Mouse (Mus musculus) hindbrain, embryonic 16.5 days (tissue): ENCODE results near the gene Gls. TPM values are rescaled to one million over a fixed set of nuclear protein-coding genes. Genes with fewer than 3 reads are reported as not detected.

Experiments
- ATAC-seq: fragments of 200-750 bp; cut with Nextera tagmentation; 2 replicates; pipeline ENCODE4 v1.8.0; 2017; ENCODE audit warnings: moderate TSS enrichment, moderate library complexity
- H3K27ac ChIP-seq: fragments of 300-500 bp; sonication (generic); 2 replicates; pipeline ENCODE4 v1.5.1; 2014; ENCODE audit warnings: low read depth, mild to moderate bottlenecking, control low read depth, low read length, moderate library complexity
- H3K27me3 ChIP-seq: fragments of 300-500 bp; sonication (generic); replicated peaks from 2 replicates; pipeline ENCODE4 v1.6.1; 2014; ENCODE audit warnings: low read length; ENCODE audit not compliant: control insufficient read depth, insufficient read depth
- H3K36me3 ChIP-seq: fragments of 300-500 bp; sonication (generic); 2 replicates; pipeline ENCODE4 v1.6.1; 2014; ENCODE audit warnings: mild to moderate bottlenecking, low read length, moderate library complexity, mixed read lengths; ENCODE audit not compliant: control insufficient read depth, insufficient read depth
- H3K4me1 ChIP-seq: fragments of 300-500 bp; sonication (generic); 2 replicates; pipeline ENCODE4 v1.6.1; 2014; ENCODE audit warnings: low read depth, low read length; ENCODE audit not compliant: control insufficient read depth, insufficient read depth
- H3K4me2 ChIP-seq: fragments of 300-500 bp; sonication (generic); 2 replicates; pipeline ENCODE4 v1.6.1; 2014; ENCODE audit warnings: mild to moderate bottlenecking, low read length, control low read depth, moderate library complexity
- H3K4me3 ChIP-seq: fragments of 300-500 bp; sonication (generic); 2 replicates; pipeline ENCODE4 v1.5.1; 2014; ENCODE audit warnings: mild to moderate bottlenecking, low read length, control low read depth, moderate library complexity
- H3K9ac ChIP-seq: fragments of 300-500 bp; sonication (generic); 2 replicates; pipeline ENCODE4 v1.6.1; 2014; ENCODE audit warnings: low read depth, mild to moderate bottlenecking, control low read depth, low read length, moderate library complexity
- H3K9me3 ChIP-seq: fragments of 300-500 bp; sonication (generic); 2 replicates; pipeline ENCODE4 v1.6.1; 2014; ENCODE audit warnings: mild to moderate bottlenecking, low read length, moderate library complexity; ENCODE audit not compliant: control insufficient read depth
- WGBS: fragments of 180-500 bp; shearing (Covaris S2); extraction: QIAGEN DNeasy Blood & Tissue Kit; methylation state at CpG from one replicate; pipeline ENCODE4 v1.1.7; 2014; 5-methylcytosine and 5-hydroxymethylcytosine counted together
- polyA plus RNA-seq: library from polyadenylated mRNA; unstranded; fragments of >200 nt; fragmentation: Nextera tagmentation; extraction: Ambion mirVana; gene quantifications from 2 replicates; pipeline ENCODE4 v1.2.1, GENCODE M21; 2015

The Gls gene
- polyA plus RNA-seq, 1 experiment from 2014 or later = 27.0 TPM

GRCm38 (mm10) chr1:52166652-52167220 lies 66.3 kb downstream of the Gls start:
- Histone ChIP-seq H3K36me3 (no peaks in the 10 kb centered on the region; the same call in 1 of the 2 replicates), H3K4me3 (no peak overlapping the region), H3K9ac (no peak overlapping the region), H3K4me2 (no peak overlapping the region), H3K4me1 (no peaks in the 10 kb centered on the region), H3K27ac (no peak overlapping the region), H3K9me3 (no peaks in the 10 kb centered on the region), H3K27me3 (no peaks in the 10 kb centered on the region)
- peak; percentile 29; the same call in 1 of the 2 replicates for ATAC-seq
- WGBS = 72% methylated on average over 14 of the region's 14 CpGs

DNA sequence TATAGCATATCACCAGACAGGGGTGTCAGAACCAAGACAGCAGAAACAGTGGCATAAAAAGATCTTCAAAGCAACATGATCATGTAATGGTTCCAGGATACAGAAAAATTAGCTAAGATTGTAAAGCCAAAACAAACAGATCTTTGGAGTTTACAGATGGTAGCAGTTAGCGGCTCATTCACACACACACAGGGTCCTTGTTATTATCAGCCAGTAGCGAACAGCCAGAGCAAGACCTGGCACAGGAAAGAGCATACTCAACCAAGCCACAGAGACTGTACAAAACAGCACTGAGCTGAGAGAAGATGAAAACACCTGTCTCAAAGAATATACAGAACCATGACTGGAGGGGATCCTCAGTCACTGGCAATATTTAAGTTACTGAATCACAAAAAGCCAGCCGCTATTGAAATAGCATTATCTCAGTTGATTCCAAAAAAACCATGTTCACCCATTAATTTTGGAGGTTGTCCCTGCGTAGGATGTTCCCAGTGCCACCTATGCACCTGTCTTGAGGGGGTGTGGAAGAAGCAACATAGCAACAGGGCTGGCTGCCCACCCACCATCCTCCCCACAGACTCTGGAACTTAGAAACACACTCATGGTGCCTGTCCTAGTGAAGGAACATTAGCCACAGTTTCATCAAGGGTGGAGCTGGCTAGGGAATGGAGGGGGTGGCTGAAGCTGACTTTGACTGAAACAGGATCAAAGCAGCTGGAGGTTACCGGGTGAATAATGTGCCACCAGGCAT lies 69.2 kb downstream of the Gls start:
- Histone ChIP-seq H3K4me2 (no peak overlapping the region), H3K27me3 (no peaks in the 10 kb centered on the region), H3K9me3 (no peaks in the 10 kb centered on the region), H3K4me1 (no peaks in the 10 kb centered on the region), H3K4me3 (no peak overlapping the region), H3K27ac (no peak overlapping the region), H3K9ac (no peak overlapping the region), H3K36me3 (no peaks in the 10 kb centered on the region; the same call in 1 of the 2 replicates)
- 91% methylated on average over 5 of the region's 5 CpGs for WGBS
- no peak for ATAC-seq

DNA sequence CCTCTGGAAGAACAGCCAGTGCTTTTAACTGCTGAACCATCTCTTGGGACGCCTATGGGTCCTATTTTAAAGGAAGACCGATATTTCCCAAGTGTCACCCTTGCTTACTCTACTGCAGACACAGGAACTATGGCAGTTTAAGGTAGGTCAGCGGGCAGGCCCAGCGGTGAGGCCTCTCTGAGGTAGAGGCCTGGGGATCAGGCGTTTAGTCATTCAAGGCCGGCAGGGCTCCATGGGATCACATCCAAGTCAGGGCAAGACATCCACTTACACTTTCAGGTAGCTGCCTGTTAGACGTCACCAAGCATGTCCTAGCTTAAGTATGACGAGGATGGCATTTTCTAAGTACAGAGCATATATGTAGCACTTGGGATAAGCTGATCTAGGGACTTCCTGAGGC lies 71.9 kb downstream of the Gls start:
- ATAC-seq = no peak
- Histone ChIP-seq H3K9me3 (no peaks in the 10 kb centered on the region), H3K27me3 (no peaks in the 10 kb centered on the region), H3K4me2 (no peak overlapping the region), H3K36me3 (peaks cover 2% of the 10 kb centered on the region; the same call in 1 of the 2 replicates), H3K4me1 (no peaks in the 10 kb centered on the region), H3K4me3 (no peak overlapping the region), H3K9ac (no peak overlapping the region), H3K27ac (no peak overlapping the region)
- WGBS = 91% methylated on average over 8 of the region's 8 CpGs

DNA sequence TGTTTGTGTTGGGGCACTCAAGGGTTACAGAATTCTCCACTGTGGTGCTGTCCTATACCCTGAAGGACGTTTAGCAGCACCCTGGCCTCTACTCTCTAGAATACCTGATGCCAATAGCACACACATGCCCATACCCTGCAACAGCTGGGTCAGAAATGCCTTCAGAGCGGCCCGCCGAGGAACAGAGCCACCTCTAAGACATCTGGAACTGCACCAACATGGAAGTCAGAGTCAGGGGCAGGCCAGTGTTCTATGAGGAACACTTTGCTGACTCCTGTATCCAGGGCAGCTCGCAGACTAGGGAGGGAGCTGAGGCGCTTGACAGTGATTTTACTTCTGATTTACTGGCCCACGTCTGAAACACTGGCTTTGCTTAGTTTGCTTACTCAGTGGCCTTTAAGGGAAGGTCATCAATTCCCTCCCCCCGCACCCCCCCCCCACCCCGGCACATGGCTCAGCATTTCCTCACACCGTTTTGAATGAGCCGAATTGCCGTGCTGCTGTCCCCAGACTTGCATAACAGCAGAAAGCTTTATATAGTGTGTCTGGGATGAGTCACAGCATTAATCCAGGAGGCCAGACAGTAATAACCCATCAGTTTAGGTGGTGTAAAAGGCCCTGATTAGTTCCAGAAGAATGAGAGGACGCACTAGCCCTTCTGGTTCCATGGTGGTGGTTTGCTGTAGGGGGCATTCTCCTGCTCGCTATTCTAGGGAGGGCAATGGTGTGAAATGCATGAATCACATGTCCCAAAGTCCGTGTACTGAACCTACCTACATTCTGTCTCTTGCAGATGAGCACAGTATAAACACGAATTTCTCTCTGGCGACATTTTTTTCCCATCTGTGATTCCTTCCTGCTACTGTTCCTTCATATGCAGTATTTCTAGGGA lies 74.3 kb downstream of the Gls start:
- Histone ChIP-seq H3K4me2 (no peak overlapping the region), H3K4me1 (no peaks in the 10 kb centered on the region), H3K27me3 (no peaks in the 10 kb centered on the region), H3K9ac (no peak overlapping the region), H3K4me3 (no peak overlapping the region), H3K9me3 (no peaks in the 10 kb centered on the region), H3K27ac (no peak overlapping the region), H3K36me3 (peaks cover 2% of the 10 kb centered on the region; the same call in 1 of the 2 replicates)
- ATAC-seq = no peak
- WGBS = 84% methylated on average over 17 of the region's 17 CpGs

- Histone ChIP-seq H3K9ac (no peak overlapping the region), H3K36me3 (peaks cover 2% of the 10 kb centered on the region; the same call in 1 of the 2 replicates), H3K27me3 (no peaks in the 10 kb centered on the region), H3K4me3 (no peak overlapping the region), H3K4me1 (no peaks in the 10 kb centered on the region), H3K27ac (no peak overlapping the region), H3K9me3 (no peaks in the 10 kb centered on the region), H3K4me2 (no peak overlapping the region)
- ATAC-seq = no peak
- 98% methylated on average over 2 of the region's 2 CpGs for WGBS
These were observed 75.0 kb downstream of the Gls start for GRCm38 (mm10) chr1:52158040-52158439.

DNA sequence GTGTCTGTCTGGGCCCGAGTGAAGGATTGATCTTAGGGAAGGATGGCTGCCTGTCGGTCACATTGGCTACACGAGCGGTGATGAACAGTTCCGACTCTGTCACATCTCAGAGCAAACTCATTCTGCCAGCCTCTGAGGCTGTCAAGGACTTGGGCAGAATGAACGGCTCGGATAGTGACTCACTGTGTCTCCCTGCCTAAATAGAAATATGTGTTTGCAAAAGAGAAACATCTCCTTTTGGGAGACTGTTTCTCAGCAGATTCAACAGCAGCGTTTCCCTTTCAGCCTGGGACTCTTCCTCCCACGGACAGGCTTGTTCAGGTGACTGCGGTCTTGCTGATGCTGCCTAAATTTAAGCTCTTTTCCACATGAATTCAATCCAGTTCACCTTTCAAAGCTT lies 76.7 kb downstream of the Gls start:
- peaks cover 2% of the 10 kb centered on the region; the same call in 1 of the 2 replicates for H3K36me3 ChIP-seq
- H3K9me3 ChIP-seq = no peaks in the 10 kb centered on the region
- no peak for ATAC-seq
- H3K27ac ChIP-seq = no peak overlapping the region
- H3K4me2 ChIP-seq = no peak overlapping the region
- H3K4me3 ChIP-seq = no peak overlapping the region
- no peaks in the 10 kb centered on the region for H3K27me3 ChIP-seq
- no peaks in the 10 kb centered on the region for H3K4me1 ChIP-seq
- no peak overlapping the region for H3K9ac ChIP-seq
- 93% methylated on average over 10 of the region's 10 CpGs for WGBS

DNA sequence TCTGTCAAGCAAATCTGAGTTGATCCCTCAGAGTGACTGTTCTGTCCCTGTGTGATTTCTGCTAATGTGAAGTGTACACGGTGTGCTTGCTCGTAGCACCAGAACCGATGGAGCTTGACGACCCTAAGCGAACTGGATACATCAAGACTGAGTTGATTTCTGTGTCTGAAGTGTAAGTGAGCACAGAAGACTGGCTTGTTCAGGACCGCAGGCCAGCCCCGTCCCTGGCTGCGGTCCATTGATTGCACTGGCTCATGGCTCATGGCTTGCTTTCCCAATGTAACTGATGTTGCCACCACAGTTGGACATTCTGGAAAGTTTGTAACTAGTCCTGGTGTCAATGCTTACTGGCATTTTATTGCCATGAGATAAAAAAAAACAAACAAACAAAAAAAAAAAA lies 78.1 kb downstream of the Gls start:
- H3K9ac ChIP-seq = no peak overlapping the region
- H3K4me1 ChIP-seq = no peaks in the 10 kb centered on the region; the same call in 1 of the 2 replicates
- WGBS = 86% methylated on average over 8 of the region's 8 CpGs
- no peak overlapping the region for H3K4me3 ChIP-seq
- H3K4me2 ChIP-seq = no peak overlapping the region
- H3K27ac ChIP-seq = no peak overlapping the region
- no peak for ATAC-seq
- peaks cover 2% of the 10 kb centered on the region; the same call in 1 of the 2 replicates for H3K36me3 ChIP-seq
- no peaks in the 10 kb centered on the region for H3K27me3 ChIP-seq
- no peaks in the 10 kb centered on the region for H3K9me3 ChIP-seq

GRCm38 (mm10) chr1:52152936-52153335 lies 80.1 kb downstream of the Gls start:
- Histone ChIP-seq H3K4me1 (no peaks in the 10 kb centered on the region; the same call in 1 of the 2 replicates), H3K9me3 (no peaks in the 10 kb centered on the region), H3K36me3 (peaks cover 2% of the 10 kb centered on the region; the same call in 1 of the 2 replicates), H3K27me3 (no peaks in the 10 kb centered on the region), H3K4me3 (no peak overlapping the region), H3K27ac (no peak overlapping the region), H3K4me2 (no peak overlapping the region), H3K9ac (no peak overlapping the region)
- ATAC-seq = no peak
- 40% methylated on average over 3 of the region's 3 CpGs for WGBS

DNA sequence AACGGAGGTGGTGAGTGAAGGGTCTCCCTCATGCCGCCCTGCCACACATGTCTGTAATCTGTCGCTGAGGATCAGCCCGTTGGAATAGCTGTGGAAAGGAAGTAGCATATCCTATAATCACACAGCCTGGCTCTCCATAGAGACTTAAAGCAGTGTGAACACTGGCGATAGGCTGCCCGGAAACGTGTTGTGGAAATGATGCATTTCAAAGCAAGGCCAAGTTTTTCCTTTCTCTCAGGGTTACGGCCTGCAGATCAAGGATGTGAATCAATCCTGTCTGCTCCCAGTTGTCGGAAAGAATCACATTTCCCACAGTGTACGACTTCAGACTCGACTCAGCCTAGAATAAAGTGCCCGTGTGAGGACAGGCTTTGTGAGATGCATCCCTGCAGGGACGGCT lies 80.7 kb downstream of the Gls start:
- Histone ChIP-seq H3K36me3 (no peaks in the 10 kb centered on the region), H3K9me3 (no peaks in the 10 kb centered on the region), H3K4me3 (no peak overlapping the region), H3K4me2 (no peak overlapping the region), H3K9ac (no peak overlapping the region), H3K27ac (no peak overlapping the region), H3K27me3 (no peaks in the 10 kb centered on the region), H3K4me1 (no peaks in the 10 kb centered on the region; the same call in 1 of the 2 replicates)
- no peak for ATAC-seq
- 63% methylated on average over 13 of the region's 13 CpGs for WGBS
